Mouse (Mus musculus): ENCODE measurements around the gene Crot. TPM values are rescaled to one million over a fixed set of nuclear protein-coding genes. Genes with fewer than 3 reads are reported as not detected.

Crot gene
- 106 TPM for polyA plus RNA-seq (2014; fragmentation: Illumina TruSeq; extraction: RNeasy Lipid Tissue Mini Kit (QIAGEN cat#74804); ENCODE audit: low read depth, low replicate concordance)

DNA sequence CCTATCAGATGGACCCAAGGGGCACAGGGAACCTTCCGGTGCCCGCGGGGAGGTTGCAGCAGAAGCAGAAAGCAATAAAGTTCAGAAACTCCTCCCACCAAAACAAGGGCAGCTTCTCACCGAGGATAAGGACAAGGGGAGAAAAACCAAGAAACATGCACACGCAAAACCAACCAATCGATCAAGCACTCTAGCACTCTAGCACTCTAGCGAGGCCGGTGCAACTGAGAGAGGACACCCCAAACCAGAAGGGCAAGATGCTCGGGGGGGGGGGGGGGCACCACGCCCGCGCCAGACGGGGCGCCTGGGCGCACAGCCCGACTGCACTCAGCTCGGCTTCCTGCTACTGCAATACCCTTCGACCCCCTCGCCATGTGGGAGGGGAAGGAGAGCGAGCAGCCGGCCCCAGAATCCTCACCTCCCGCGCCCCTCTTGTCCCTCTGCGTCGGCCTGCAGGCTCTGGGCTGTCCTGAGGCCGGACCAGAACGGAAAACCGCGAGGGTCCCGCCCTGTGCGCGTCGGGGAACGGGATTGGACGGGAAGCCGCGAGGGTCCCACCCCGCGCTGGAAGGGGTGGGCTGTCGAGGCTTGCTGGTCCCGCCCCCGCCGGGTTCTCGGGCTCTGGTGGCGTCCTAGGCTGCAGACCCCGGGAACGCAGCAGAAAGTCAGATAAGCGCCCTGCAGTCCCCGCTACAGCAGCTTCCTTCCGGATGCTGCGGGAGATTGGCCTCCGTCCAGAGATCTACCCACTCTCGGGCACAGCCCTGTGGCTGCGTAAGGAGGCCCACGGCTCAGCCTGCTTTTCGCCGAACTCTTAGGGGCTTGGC lies at the start of gene Crot:
Gene Crot, minus strand, starts transcription at position 639 of the 827 bp plus-strand sequence.

Other genes starting within 250 kb of the Crot start
- gene Abcb1b, start 199.2 kb downstream of the Crot start, polyA plus RNA-seq (2014; fragmentation: Illumina TruSeq; extraction: RNeasy Lipid Tissue Mini Kit (QIAGEN cat#74804); ENCODE audit: low read depth, low replicate concordance): 3.6 TPM
- 1.2 TPM for gene Abcb4, start 103.6 kb downstream of the Crot start, polyA plus RNA-seq (2014; fragmentation: Illumina TruSeq; extraction: RNeasy Lipid Tissue Mini Kit (QIAGEN cat#74804); ENCODE audit: low read depth, low replicate concordance)
- 129 TPM for gene Tmem243, start 103.3 kb upstream of the Crot start, polyA plus RNA-seq (2014; fragmentation: Illumina TruSeq; extraction: RNeasy Lipid Tissue Mini Kit (QIAGEN cat#74804); ENCODE audit: low read depth, low replicate concordance)
- 91.8 TPM for gene Dmtf1, start 164.5 kb upstream of the Crot start, polyA plus RNA-seq (2014; fragmentation: Illumina TruSeq; extraction: RNeasy Lipid Tissue Mini Kit (QIAGEN cat#74804); ENCODE audit: low read depth, low replicate concordance)

Data from sigmoid colon, adult 10 weeks (tissue).